ENCODE assay signal across 18 mouse cellular contexts in the genomic region with DNA sequence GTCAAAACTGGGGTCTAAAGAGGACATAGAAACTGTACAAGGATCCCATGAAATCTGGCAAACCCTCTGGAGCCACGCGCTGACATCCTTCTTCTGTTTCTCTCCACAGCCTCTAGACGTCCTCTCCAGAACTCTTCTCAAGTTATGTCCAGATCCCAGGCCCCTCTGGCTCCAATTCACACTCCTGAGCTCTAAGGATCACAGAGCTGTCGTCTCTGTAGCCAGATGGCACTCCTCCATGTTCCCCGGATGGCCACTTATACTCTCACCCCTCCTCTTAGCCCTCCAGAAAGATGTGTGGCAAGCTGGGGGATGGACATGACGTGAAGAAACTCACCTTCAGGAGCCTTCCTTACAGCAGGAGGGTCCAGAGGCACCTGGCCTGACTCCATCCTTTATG. TPM values are rescaled to one million over a fixed set of nuclear protein-coding genes. Genes with fewer than 3 reads are reported as not detected.
"Had no signal": no experiment of that assay in that cellular context is flagged by ENCODE, and none has a peak within 500 bp of the region (broad histone marks: within the 10 kb centered on the region; RNA-seq: fewer than 3 reads in every experiment).

No protein-coding gene starts in this region.

- H3K4me3 ChIP-seq: midbrain, embryonic 13.5 days; myocyte; neural tube, embryonic 15.5 days had no signal

- H3K9ac ChIP-seq: kidney, embryonic 15.5 days; limb, embryonic 13.5 days; neural tube, embryonic 15.5 days had no signal

- H3K27ac ChIP-seq: stomach, postnatal 0 days had no signal

- DNase-seq: left cerebral cortex, postnatal 4 days; lung, embryonic 14.5 days; right cerebral cortex, adult 18-20 months; right cerebral cortex, postnatal 25 days had no signal

- H3K9me3 ChIP-seq: kidney, embryonic 15.5 days; limb, embryonic 13.5 days; midbrain, embryonic 13.5 days; neural tube, embryonic 15.5 days had no signal

- H3K36me3 ChIP-seq: kidney, embryonic 15.5 days; limb, embryonic 13.5 days; midbrain, embryonic 13.5 days; neural tube, embryonic 15.5 days had no signal

- H3K27me3 ChIP-seq: kidney, embryonic 15.5 days; limb, embryonic 13.5 days; midbrain, embryonic 13.5 days; neural tube, embryonic 15.5 days had no signal

RNA-seq across cellular contexts. Expression of a gene that starts 30.7 kb away (rescaled TPM):
- total RNA-seq: layer of hippocampus, postnatal 14 days; left cerebral cortex, adult 18-20 months; left cerebral cortex, postnatal 10 days; left cerebral cortex, postnatal 4 days; megakaryocyte-erythroid progenitor cell, adult 5-6 weeks had no signal
- polyA plus RNA-seq: kidney, adult 2 months; kidney, embryonic 15.5 days; large intestine, adult 2 months; limb, embryonic 13.5 days; liver, embryonic 14.5 days; lung, embryonic 14.5 days; midbrain, embryonic 13.5 days; neural tube, embryonic 11.5 days; neural tube, embryonic 15.5 days; stomach, postnatal 0 days had no signal

RNA-seq across cellular contexts. Expression of a gene that starts 55.4 kb away (rescaled TPM):
- total RNA-seq: megakaryocyte-erythroid progenitor cell, adult 5-6 weeks had no signal
